Mouse (Mus musculus): ENCODE measurements at regions not wholly inside any gene's neighbourhood (a gene's known extent, or its start where the extent isn't known, plus 50 kb on each side); places are given as distances from the start of the nearest gene placed in this dataset.

GRCm38 (mm10) chr6:27211953-27212352 is 923.0 kb downstream of the Grm8 start:
- peak; percentile 55 for DNase-seq (ENCODE audit: low spot score)

GRCm38 (mm10) chr6:27161643-27162042 is 973.3 kb downstream of the Grm8 start:
- no peak for DNase-seq (ENCODE audit: low spot score)

Data from MN1 (cell line).